Mouse (Mus musculus) kidney, embryonic 15.5 days (tissue): ENCODE data around the gene Hps1. TPM values are rescaled to one million over a fixed set of nuclear protein-coding genes. Genes with fewer than 3 reads are reported as not detected.

Source experiments
- ATAC-seq: fragments of 200-750 bp; cut with Nextera tagmentation; replicated peaks from 2 replicates; pipeline ENCODE4 v1.8.0; 2017; ENCODE audit warnings: moderate TSS enrichment; ENCODE audit not compliant: low FRiP score
- H3K27ac ChIP-seq: fragments of 300-500 bp; sonication (generic); 2 replicates; pipeline ENCODE4 v1.5.1; 2015; ENCODE audit warnings: mild to moderate bottlenecking, inconsistent platforms
- H3K27me3 ChIP-seq: fragments of 300-500 bp; sonication (generic); 2 replicates; pipeline ENCODE4 v1.6.1; 2015; ENCODE audit warnings: inconsistent platforms
- H3K36me3 ChIP-seq: fragments of 300-500 bp; sonication (generic); 2 replicates; pipeline ENCODE4 v1.6.1; 2015; ENCODE audit warnings: inconsistent platforms
- H3K4me1 ChIP-seq: fragments of 300-500 bp; sonication (generic); 2 replicates; pipeline ENCODE4 v1.6.1; 2015; ENCODE audit warnings: inconsistent platforms
- H3K4me2 ChIP-seq: fragments of 300-500 bp; sonication (generic); 2 replicates; pipeline ENCODE4 v1.6.1; 2015; ENCODE audit warnings: moderate library complexity, mild to moderate bottlenecking, inconsistent platforms
- H3K4me3 ChIP-seq: fragments of 300-500 bp; sonication (generic); replicated peaks from 2 replicates; pipeline ENCODE4 v1.5.1; 2015; ENCODE audit warnings: mild to moderate bottlenecking, inconsistent platforms
- H3K9ac ChIP-seq: fragments of 300-500 bp; sonication (generic); 2 replicates; pipeline ENCODE4 v1.6.1; 2015; ENCODE audit warnings: mild to moderate bottlenecking, inconsistent platforms
- H3K9me3 ChIP-seq: fragments of 300-500 bp; sonication (generic); replicated peaks from 2 replicates; pipeline ENCODE4 v1.6.1; 2016; ENCODE audit warnings: inconsistent platforms
- WGBS: fragments of 180-500 bp; shearing (Covaris S2); methylation state at CpG from one replicate; pipeline ENCODE4 v1.1.7; 2015; ENCODE audit warnings: mixed read lengths; 5-methylcytosine and 5-hydroxymethylcytosine counted together
- polyA plus RNA-seq: library from polyadenylated mRNA; unstranded; fragments of >200 nt; fragmentation: Nextera tagmentation; extraction: Ambion mirVana; gene quantifications from 2 replicates; pipeline ENCODE4 v1.2.1, GENCODE M21; 2015

Gene Hps1
- polyA plus RNA-seq, 1 experiment from 2014 or later = 14.8 TPM

DNA sequence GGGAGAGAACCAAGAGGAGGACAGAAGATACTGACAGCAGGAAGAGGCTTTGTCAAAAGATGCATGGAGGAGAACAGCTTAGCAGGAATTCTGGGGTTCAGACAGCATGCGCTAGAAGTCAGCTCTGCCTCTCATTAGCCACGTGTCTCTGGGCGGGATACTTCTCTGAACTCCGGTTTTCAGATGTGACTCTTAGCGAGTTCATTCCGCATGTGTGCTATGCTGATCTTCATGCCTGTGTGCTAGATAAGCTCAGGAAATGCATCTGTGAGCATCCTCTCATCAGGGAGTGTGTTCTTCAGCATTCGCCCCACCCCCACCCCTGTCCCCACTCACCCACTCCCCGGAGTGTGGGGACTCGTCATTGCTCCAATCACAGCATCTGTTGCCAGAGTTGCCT lies 42.0 kb downstream of the Hps1 start:
- no peak overlapping the region for H3K4me3 ChIP-seq
- H3K36me3 ChIP-seq = no peaks in the 10 kb centered on the region
- ATAC-seq = no peak
- peaks cover 10% of the 10 kb centered on the region for H3K4me1 ChIP-seq
- H3K9ac ChIP-seq = no peak overlapping the region
- no peak overlapping the region for H3K27ac ChIP-seq
- H3K27me3 ChIP-seq = no peaks in the 10 kb centered on the region
- no peaks in the 10 kb centered on the region for H3K9me3 ChIP-seq
- no peak overlapping the region for H3K4me2 ChIP-seq
- 73% methylated on average over 9 of the region's 9 CpGs for WGBS

- H3K4me1 ChIP-seq = peaks cover 10% of the 10 kb centered on the region
- no peak overlapping the region for H3K4me2 ChIP-seq
- H3K27ac ChIP-seq = no peak overlapping the region
- H3K9ac ChIP-seq = no peak overlapping the region
- H3K27me3 ChIP-seq = no peaks in the 10 kb centered on the region
- H3K4me3 ChIP-seq = no peak overlapping the region
- H3K9me3 ChIP-seq = no peaks in the 10 kb centered on the region
- no peak for ATAC-seq
- H3K36me3 ChIP-seq = no peaks in the 10 kb centered on the region
- 53% methylated on average over 5 of the region's 5 CpGs for WGBS
Observed at GRCm38 (mm10) chr19:42734982-42735381, 44.8 kb downstream of the Hps1 start.

GRCm38 (mm10) chr19:42727424-42727823 lies 52.4 kb downstream of the Hps1 start:
- H3K4me3 ChIP-seq = no peak overlapping the region
- H3K27ac ChIP-seq = no peak overlapping the region
- 90% methylated on average over 4 of the region's 4 CpGs for WGBS
- ATAC-seq = no peak
- H3K9me3 ChIP-seq = no peaks in the 10 kb centered on the region
- no peak overlapping the region for H3K4me2 ChIP-seq
- no peak overlapping the region for H3K9ac ChIP-seq
- no peaks in the 10 kb centered on the region for H3K27me3 ChIP-seq
- no peaks in the 10 kb centered on the region for H3K36me3 ChIP-seq
- peaks cover 49% of the 10 kb centered on the region for H3K4me1 ChIP-seq

- 79% methylated on average over 10 of the region's 10 CpGs for WGBS
- no peak overlapping the region for H3K4me2 ChIP-seq
- no peaks in the 10 kb centered on the region for H3K27me3 ChIP-seq
- H3K4me3 ChIP-seq = no peak overlapping the region
- peak overlapping the region; percentile 72; the same call in 1 of the 2 replicates for H3K27ac ChIP-seq
- H3K9me3 ChIP-seq = no peaks in the 10 kb centered on the region
- no peak for ATAC-seq
- H3K9ac ChIP-seq = no peak overlapping the region
- peaks cover 54% of the 10 kb centered on the region for H3K4me1 ChIP-seq
- no peaks in the 10 kb centered on the region for H3K36me3 ChIP-seq
Observed at GRCm38 (mm10) chr19:42726766-42727165, 53.0 kb downstream of the Hps1 start.

- H3K36me3 ChIP-seq = no peaks in the 10 kb centered on the region
- ATAC-seq = no peak
- H3K27me3 ChIP-seq = no peaks in the 10 kb centered on the region
- no peak overlapping the region for H3K9ac ChIP-seq
- peak overlapping the region; percentile 72 for H3K27ac ChIP-seq
- no peaks in the 10 kb centered on the region for H3K9me3 ChIP-seq
- no peak overlapping the region for H3K4me3 ChIP-seq
- whole genome bisulfite sequencing = 47% methylated on average over 3 of the region's 3 CpGs
- H3K4me2 ChIP-seq = no peak overlapping the region
- H3K4me1 ChIP-seq = peaks cover 54% of the 10 kb centered on the region
Observed at GRCm38 (mm10) chr19:42725973-42726350, 53.8 kb downstream of the Hps1 start.

GRCm38 (mm10) chr19:42725056-42725972 lies 54.5 kb downstream of the Hps1 start:
- ATAC-seq = peak; percentile 73
- Histone ChIP-seq H3K36me3 (no peaks in the 10 kb centered on the region), H3K4me3 (no peak overlapping the region), H3K9ac (no peak overlapping the region), H3K27ac (peak overlapping the region; percentile 72), H3K9me3 (no peaks in the 10 kb centered on the region), H3K4me1 (peaks cover 55% of the 10 kb centered on the region), H3K27me3 (no peaks in the 10 kb centered on the region), H3K4me2 (no peak overlapping the region)
- 16% methylated on average over 16 of the region's 16 CpGs for WGBS

- H3K9me3 ChIP-seq = no peaks in the 10 kb centered on the region
- H3K4me2 ChIP-seq = no peak overlapping the region
- no peak for ATAC-seq
- H3K4me1 ChIP-seq = peaks cover 70% of the 10 kb centered on the region
- H3K36me3 ChIP-seq = no peaks in the 10 kb centered on the region
- 62% methylated on average over 6 of the region's 6 CpGs for WGBS
- H3K27me3 ChIP-seq = no peaks in the 10 kb centered on the region
- H3K4me3 ChIP-seq = no peak overlapping the region
- peak overlapping the region; percentile 10; the same call in 1 of the 2 replicates for H3K27ac ChIP-seq
- H3K9ac ChIP-seq = no peak overlapping the region
Observed at GRCm38 (mm10) chr19:42723302-42723701, 56.5 kb downstream of the Hps1 start.

DNA sequence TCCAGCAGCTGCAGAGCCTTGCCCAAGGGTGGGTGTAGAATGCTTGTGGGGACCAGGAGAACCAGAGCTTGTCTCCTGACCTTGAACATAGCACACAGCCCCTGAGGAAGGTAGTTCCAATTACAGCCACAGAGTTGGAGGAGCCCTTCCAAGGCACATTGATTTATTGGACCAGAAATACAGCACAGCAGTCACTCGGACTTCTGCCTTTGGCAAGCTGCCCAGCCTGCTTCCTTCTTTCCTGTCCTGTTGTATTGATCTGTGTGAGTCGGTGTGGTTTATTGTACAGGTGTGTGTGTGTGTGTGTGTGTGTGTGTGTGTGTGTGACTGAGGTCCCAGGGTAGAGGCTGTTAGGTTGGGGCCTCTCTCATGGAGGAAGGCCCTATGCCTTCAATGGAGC lies 57.3 kb downstream of the Hps1 start:
- H3K9ac ChIP-seq = no peak overlapping the region
- H3K27me3 ChIP-seq = no peaks in the 10 kb centered on the region
- 5% methylated on average over 2 of the region's 2 CpGs for WGBS
- H3K4me1 ChIP-seq = peaks cover 69% of the 10 kb centered on the region
- 0 out of 2 replicates have a peak, but pooled peaks have one; percentile 30 for ATAC-seq
- no peaks in the 10 kb centered on the region for H3K9me3 ChIP-seq
- no peak overlapping the region for H3K4me3 ChIP-seq
- H3K27ac ChIP-seq = peak overlapping the region; percentile 45; the same call in 1 of the 2 replicates
- H3K4me2 ChIP-seq = no peak overlapping the region
- no peaks in the 10 kb centered on the region for H3K36me3 ChIP-seq

GRCm38 (mm10) chr19:42718101-42718500 lies 61.7 kb downstream of the Hps1 start:
- Histone ChIP-seq H3K36me3 (no peaks in the 10 kb centered on the region), H3K9me3 (no peaks in the 10 kb centered on the region), H3K27ac (no peak overlapping the region), H3K4me1 (peaks cover 31% of the 10 kb centered on the region), H3K4me2 (no peak overlapping the region), H3K27me3 (no peaks in the 10 kb centered on the region), H3K4me3 (no peak overlapping the region), H3K9ac (no peak overlapping the region)
- ATAC-seq = no peak
- WGBS = 84% methylated on average over 3 of the region's 3 CpGs

- Histone ChIP-seq H3K27me3 (no peaks in the 10 kb centered on the region), H3K4me2 (no peak overlapping the region), H3K4me3 (no peak overlapping the region), H3K9me3 (no peaks in the 10 kb centered on the region), H3K9ac (no peak overlapping the region), H3K4me1 (peaks cover 27% of the 10 kb centered on the region), H3K36me3 (no peaks in the 10 kb centered on the region), H3K27ac (no peak overlapping the region)
- no peak for ATAC-seq
- 58% methylated on average over 5 of the region's 5 CpGs for WGBS
Observed at GRCm38 (mm10) chr19:42717668-42718067, 62.1 kb downstream of the Hps1 start.

GRCm38 (mm10) chr19:42716507-42716906 lies 63.3 kb downstream of the Hps1 start:
- Histone ChIP-seq H3K9ac (no peak overlapping the region), H3K27ac (no peak overlapping the region), H3K4me3 (no peak overlapping the region), H3K36me3 (no peaks in the 10 kb centered on the region), H3K4me2 (no peak overlapping the region), H3K27me3 (no peaks in the 10 kb centered on the region), H3K4me1 (peaks cover 20% of the 10 kb centered on the region), H3K9me3 (no peaks in the 10 kb centered on the region)
- WGBS = 60% methylated on average over 7 of the region's 7 CpGs
- ATAC-seq = no peak

DNA sequence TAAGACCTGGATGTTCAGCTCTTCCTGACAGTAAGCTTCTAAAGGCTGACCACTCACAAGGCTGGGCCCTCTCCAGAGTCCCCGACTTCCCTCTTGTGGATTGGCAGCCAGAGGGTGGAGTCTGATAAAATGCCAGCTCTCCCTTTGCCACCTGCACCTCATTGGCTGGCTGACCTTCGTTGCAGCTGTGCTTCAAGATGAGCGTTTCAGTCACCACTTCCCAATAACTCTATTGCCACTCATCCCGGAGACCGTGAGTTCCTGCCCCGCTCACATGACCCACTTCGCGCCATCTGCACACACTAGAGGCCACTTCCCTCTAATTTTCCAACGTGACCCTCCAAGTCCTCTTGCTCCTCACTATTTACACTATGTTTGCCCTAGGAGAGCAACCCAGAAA lies 66.0 kb downstream of the Hps1 start:
- Histone ChIP-seq H3K4me2 (no peak overlapping the region), H3K4me3 (no peak overlapping the region), H3K27ac (no peak overlapping the region), H3K9me3 (no peaks in the 10 kb centered on the region), H3K4me1 (0 out of 2 replicates have a peak, but pooled peaks cover 4% of the 10 kb centered on the region), H3K9ac (no peak overlapping the region), H3K27me3 (no peaks in the 10 kb centered on the region), H3K36me3 (no peaks in the 10 kb centered on the region)
- ATAC-seq = no peak
- WGBS = 80% methylated on average over 9 of the region's 9 CpGs
